Mouse (Mus musculus) 3134 (cell line): Measurements from ENCODE around the gene Ube2z.
"Not testable (repeated sequence)": the region's sequence is repeated elsewhere in the genome, so short reads cannot be mapped to it uniquely, and the experiment has no call there.

Experiments
- DNase-seq: peaks from one replicate; pipeline ENCODE4 v3.0.0-alpha.2; 2011; ENCODE audit warnings: low spot score; ENCODE audit not compliant: insufficient read length; ENCODE audit errors: extremely low read depth

Gene Ube2z

GRCm38 (mm10) chr11:96065215-96065911 is at the start of gene Ube2z:
TSS of gene Ube2z (minus strand) at chr11:96065388.
- peak; percentile 94 for DNase-seq

- peak; percentile 61 for DNase-seq
Measured at GRCm38 (mm10) chr11:96114077-96114476, 48.9 kb upstream of the Ube2z start.

GRCm38 (mm10) chr11:96111751-96112150 is 46.6 kb upstream of the Ube2z start, which contains the start of gene Calcoco2:
TSS of gene Calcoco2 (minus strand) at chr11:96111964.
- DNase-seq = peak; percentile 31

- not testable (repeated sequence) for DNase-seq
Measured at GRCm38 (mm10) chr11:96110950-96111349, 45.8 kb upstream of the Ube2z start.

- DNase-seq = no peak
Measured at GRCm38 (mm10) chr11:96108376-96108775, 43.2 kb upstream of the Ube2z start.

GRCm38 (mm10) chr11:96093361-96093760 is 28.2 kb upstream of the Ube2z start:
- peak; percentile 23 for DNase-seq

GRCm38 (mm10) chr11:96092674-96093291 is 27.6 kb upstream of the Ube2z start:
- no peak for DNase-seq

GRCm38 (mm10) chr11:96091073-96091472 is 25.9 kb upstream of the Ube2z start:
- peak; percentile 19 for DNase-seq

GRCm38 (mm10) chr11:96087981-96088380 is 22.8 kb upstream of the Ube2z start:
- no peak for DNase-seq

- no peak for DNase-seq
Measured at GRCm38 (mm10) chr11:96082682-96083081, 17.5 kb upstream of the Ube2z start.

- DNase-seq = no peak
Measured at GRCm38 (mm10) chr11:96080736-96081135, 15.5 kb upstream of the Ube2z start.

- DNase-seq = no peak
Measured at GRCm38 (mm10) chr11:96076221-96077105, 11.3 kb upstream of the Ube2z start.

GRCm38 (mm10) chr11:96075509-96076220 is 10.5 kb upstream of the Ube2z start, which contains the start of gene Atp5g1:
TSS of gene Atp5g1 (minus strand) at chr11:96075670.
- DNase-seq = peak; percentile 97

GRCm38 (mm10) chr11:96075177-96075508 is 10.0 kb upstream of the Ube2z start:
- DNase-seq = no peak

GRCm38 (mm10) chr11:96074351-96075176 is 9.4 kb upstream of the Ube2z start:
- DNase-seq = no peak

GRCm38 (mm10) chr11:96073295-96073993 is 8.3 kb upstream of the Ube2z start:
- no peak for DNase-seq

GRCm38 (mm10) chr11:96071013-96071412 is 5.8 kb upstream of the Ube2z start:
- DNase-seq = no peak

- no peak for DNase-seq
Measured at GRCm38 (mm10) chr11:96070353-96070752, 5.2 kb upstream of the Ube2z start.

GRCm38 (mm10) chr11:96068231-96068630 is 3.0 kb upstream of the Ube2z start:
- no peak for DNase-seq
